Mouse (Mus musculus) liver, embryonic 12.5 days (tissue): ENCODE results near the gene Fbxl19. TPM values are rescaled to one million over a fixed set of nuclear protein-coding genes. Genes with fewer than 3 reads are reported as not detected.

Experiments
- ATAC-seq: fragments of 200-750 bp; cut with Nextera tagmentation; 2 replicates; pipeline ENCODE4 v1.8.0; 2017; ENCODE audit warnings: moderate number of reproducible peaks, mild to moderate bottlenecking, moderate library complexity
- H3K27ac ChIP-seq: fragments of 300-500 bp; sonication (generic); 2 replicates; pipeline ENCODE4 v1.5.1; 2016; ENCODE audit warnings: mild to moderate bottlenecking
- H3K27me3 ChIP-seq: fragments of 300-500 bp; sonication (generic); replicated peaks from 2 replicates; pipeline ENCODE4 v1.6.1; 2016; ENCODE audit warnings: mild to moderate bottlenecking, moderate library complexity
- H3K36me3 ChIP-seq: fragments of 300-500 bp; sonication (generic); 2 replicates; pipeline ENCODE4 v1.6.1; 2016; ENCODE audit warnings: mild to moderate bottlenecking, moderate library complexity
- H3K4me1 ChIP-seq: fragments of 300-500 bp; sonication (generic); 2 replicates; pipeline ENCODE4 v1.6.1; 2016
- H3K4me2 ChIP-seq: fragments of 300-500 bp; sonication (generic); 2 replicates; pipeline ENCODE4 v1.6.1; 2016; ENCODE audit warnings: mild to moderate bottlenecking, moderate library complexity
- H3K4me3 ChIP-seq: fragments of 300-500 bp; sonication (generic); 2 replicates; pipeline ENCODE4 v1.5.1; 2016; ENCODE audit warnings: mild to moderate bottlenecking, moderate library complexity
- H3K9ac ChIP-seq: fragments of 300-500 bp; sonication (generic); 2 replicates; pipeline ENCODE4 v1.6.1; 2016; ENCODE audit warnings: mild to moderate bottlenecking, moderate library complexity
- H3K9me3 ChIP-seq: fragments of 300-500 bp; sonication (generic); replicated peaks from 2 replicates; pipeline ENCODE4 v1.6.1; 2016; ENCODE audit warnings: mild to moderate bottlenecking, moderate library complexity
- WGBS: fragments of 180-500 bp; shearing (Covaris S2); methylation state at CpG from one replicate; pipeline ENCODE4 v1.1.7; 2016; ENCODE audit not compliant: insufficient replicate concordance; 5-methylcytosine and 5-hydroxymethylcytosine counted together
- polyA plus RNA-seq: library from polyadenylated mRNA; unstranded; fragments of >200 nt; fragmentation: Nextera tagmentation; extraction: Ambion mirVana; gene quantifications from 2 replicates; pipeline ENCODE4 v1.2.1, GENCODE M21; 2016

The Fbxl19 gene
- polyA plus RNA-seq, 1 experiment from 2014 or later: 3.7 TPM

DNA sequence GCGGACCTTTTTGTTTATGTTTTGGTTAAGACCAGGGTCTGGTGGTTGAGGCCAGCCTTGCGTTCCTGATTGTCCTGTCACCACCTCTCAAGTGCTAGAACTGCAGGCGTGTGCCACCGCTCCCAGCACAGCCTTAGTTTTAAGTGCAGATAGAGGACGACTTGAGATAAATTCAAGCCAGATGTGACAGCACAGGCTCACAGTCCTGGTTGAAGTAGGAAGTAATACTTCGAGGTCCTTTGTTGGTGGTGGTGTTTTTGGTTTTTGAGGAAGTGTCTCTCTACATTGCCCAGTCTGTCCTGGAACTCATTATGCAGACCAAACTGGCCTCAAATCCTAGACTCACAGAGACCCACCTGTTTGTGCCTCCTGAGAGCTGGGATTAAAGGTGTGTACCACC lies 15.4 kb downstream of the Fbxl19 start:
- no peak for ATAC-seq
- Histone ChIP-seq H3K4me3 (no peak overlapping the region), H3K9me3 (no peaks in the 10 kb centered on the region), H3K4me2 (no peak overlapping the region), H3K9ac (0 out of 2 replicates have a peak overlapping the region, but pooled peaks have one; percentile 9), H3K27ac (peak overlapping the region; percentile 7; the same call in 1 of the 2 replicates), H3K36me3 (peaks cover 51% of the 10 kb centered on the region), H3K4me1 (peaks cover 17% of the 10 kb centered on the region), H3K27me3 (no peaks in the 10 kb centered on the region)
- WGBS: 27% methylated on average over 6 of the region's 6 CpGs

DNA sequence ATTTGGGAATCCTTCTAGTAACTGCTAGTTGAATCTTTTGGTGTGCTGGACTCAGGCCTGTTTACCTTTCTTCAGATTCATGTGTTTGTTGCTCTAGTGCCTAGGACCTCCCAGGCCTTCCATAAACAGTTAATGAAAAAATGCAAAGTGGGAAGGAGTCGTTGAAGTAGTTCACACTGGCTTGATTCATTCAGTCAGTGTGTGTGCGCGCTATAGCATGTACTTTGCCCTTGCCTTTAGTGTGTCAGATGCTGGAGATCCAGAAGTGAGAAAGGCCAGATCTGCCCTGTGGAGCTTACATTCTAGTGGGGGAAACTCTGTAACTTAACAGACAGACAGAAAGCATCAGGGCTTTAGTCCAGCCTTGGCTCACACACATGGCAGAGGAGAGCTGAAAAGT lies 16.1 kb downstream of the Fbxl19 start:
- Histone ChIP-seq H3K27me3 (no peaks in the 10 kb centered on the region), H3K36me3 (peaks cover 49% of the 10 kb centered on the region)
- 80% methylated on average over 3 of the region's 3 CpGs for WGBS

DNA sequence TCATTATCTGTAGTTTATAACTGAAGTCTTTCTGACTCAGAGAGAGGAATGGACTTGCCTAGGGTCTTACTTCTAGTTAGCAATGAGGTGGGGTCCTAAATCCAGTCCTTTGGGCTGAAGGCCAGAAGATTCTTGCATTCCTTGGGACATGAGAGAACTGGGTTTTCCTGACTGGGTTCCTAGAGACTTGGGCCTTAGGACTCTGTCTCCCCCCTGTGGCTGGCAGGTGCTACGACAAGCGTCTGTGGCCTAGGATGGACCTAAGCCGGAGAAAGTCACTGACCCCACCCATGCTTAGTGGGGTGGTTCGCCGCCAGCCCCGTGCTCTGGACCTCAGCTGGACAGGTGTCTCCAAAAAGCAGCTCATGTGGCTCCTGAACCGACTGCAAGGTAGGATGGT lies 16.7 kb downstream of the Fbxl19 start:
- no peak overlapping the region for H3K9ac ChIP-seq
- no peaks in the 10 kb centered on the region for H3K27me3 ChIP-seq
- WGBS: 19% methylated on average over 7 of the region's 7 CpGs
- H3K27ac ChIP-seq: no peak overlapping the region
- peak; percentile 59; the same call in 1 of the 2 replicates for ATAC-seq
- no peak overlapping the region for H3K4me2 ChIP-seq
- H3K36me3 ChIP-seq: peaks cover 55% of the 10 kb centered on the region
- H3K9me3 ChIP-seq: no peaks in the 10 kb centered on the region
- peaks cover 26% of the 10 kb centered on the region for H3K4me1 ChIP-seq
- no peak overlapping the region for H3K4me3 ChIP-seq

More for the DNA sequence above, 16.1 kb downstream of the Fbxl19 start:
- Histone ChIP-seq H3K4me3 (no peak overlapping the region), H3K9ac (no peak overlapping the region), H3K9me3 (no peaks in the 10 kb centered on the region), H3K27ac (no peak overlapping the region), H3K4me2 (no peak overlapping the region), H3K4me1 (peaks cover 20% of the 10 kb centered on the region)
- no peak for ATAC-seq

DNA sequence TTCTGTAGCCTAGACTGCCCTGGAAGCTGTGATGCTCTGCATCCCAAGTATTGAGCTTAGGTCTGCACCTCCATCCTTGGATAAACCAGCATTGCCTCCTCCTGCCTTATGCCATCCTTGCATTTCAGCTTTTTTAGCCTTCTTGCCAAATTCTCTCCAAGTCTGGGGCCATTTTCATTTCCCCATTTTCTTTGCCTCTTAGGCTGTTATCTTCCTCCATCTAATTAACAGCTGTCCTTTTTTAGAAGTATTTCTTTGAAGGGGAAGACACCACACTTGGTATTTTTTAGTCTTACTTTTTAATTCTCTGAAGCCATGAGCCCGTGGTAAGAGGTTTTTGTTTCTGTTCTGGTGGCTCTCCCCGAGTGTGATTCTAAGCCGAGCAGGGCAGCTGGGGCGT lies 19.3 kb downstream of the Fbxl19 start:
- no peak overlapping the region for H3K27ac ChIP-seq

DNA sequence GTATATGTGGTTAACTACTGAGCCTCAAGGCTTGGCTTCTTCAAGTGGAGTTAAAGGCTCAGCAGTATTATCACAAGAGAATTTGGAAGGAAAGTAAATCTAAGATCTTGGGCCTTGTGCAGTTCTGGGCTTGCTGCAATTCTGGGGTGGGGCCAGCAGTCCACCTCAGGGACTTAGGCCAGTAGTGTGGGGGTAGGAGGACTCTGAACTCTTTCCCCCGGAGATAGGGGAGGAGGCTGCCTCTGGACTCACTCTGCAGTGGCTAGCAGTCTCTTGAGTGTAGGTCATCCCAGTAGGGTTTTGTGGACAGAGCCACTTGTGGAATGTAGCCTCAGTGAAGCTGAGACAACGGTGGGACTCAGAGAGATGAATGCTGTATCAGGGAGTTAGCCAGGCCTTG lies 21.4 kb downstream of the Fbxl19 start:
- no peak for ATAC-seq
- H3K27ac ChIP-seq: peak overlapping the region; percentile 96
- H3K9ac ChIP-seq: no peak overlapping the region
- H3K4me3 ChIP-seq: no peak overlapping the region
- no peak overlapping the region for H3K4me2 ChIP-seq
- H3K36me3 ChIP-seq: peaks cover 54% of the 10 kb centered on the region
- no peaks in the 10 kb centered on the region for H3K27me3 ChIP-seq
- peaks cover 58% of the 10 kb centered on the region for H3K4me1 ChIP-seq
- H3K9me3 ChIP-seq: no peaks in the 10 kb centered on the region
- WGBS: 74% methylated on average over 2 of the region's 2 CpGs

More for the DNA sequence above, 19.3 kb downstream of the Fbxl19 start:
- ATAC-seq: no peak
- H3K27me3 ChIP-seq: no peaks in the 10 kb centered on the region
- H3K4me3 ChIP-seq: no peak overlapping the region
- H3K4me1 ChIP-seq: peaks cover 52% of the 10 kb centered on the region
- WGBS: 83% methylated on average over 4 of the region's 4 CpGs
- H3K9ac ChIP-seq: no peak overlapping the region
- no peak overlapping the region for H3K4me2 ChIP-seq
- no peaks in the 10 kb centered on the region for H3K9me3 ChIP-seq
- peaks cover 54% of the 10 kb centered on the region for H3K36me3 ChIP-seq

DNA sequence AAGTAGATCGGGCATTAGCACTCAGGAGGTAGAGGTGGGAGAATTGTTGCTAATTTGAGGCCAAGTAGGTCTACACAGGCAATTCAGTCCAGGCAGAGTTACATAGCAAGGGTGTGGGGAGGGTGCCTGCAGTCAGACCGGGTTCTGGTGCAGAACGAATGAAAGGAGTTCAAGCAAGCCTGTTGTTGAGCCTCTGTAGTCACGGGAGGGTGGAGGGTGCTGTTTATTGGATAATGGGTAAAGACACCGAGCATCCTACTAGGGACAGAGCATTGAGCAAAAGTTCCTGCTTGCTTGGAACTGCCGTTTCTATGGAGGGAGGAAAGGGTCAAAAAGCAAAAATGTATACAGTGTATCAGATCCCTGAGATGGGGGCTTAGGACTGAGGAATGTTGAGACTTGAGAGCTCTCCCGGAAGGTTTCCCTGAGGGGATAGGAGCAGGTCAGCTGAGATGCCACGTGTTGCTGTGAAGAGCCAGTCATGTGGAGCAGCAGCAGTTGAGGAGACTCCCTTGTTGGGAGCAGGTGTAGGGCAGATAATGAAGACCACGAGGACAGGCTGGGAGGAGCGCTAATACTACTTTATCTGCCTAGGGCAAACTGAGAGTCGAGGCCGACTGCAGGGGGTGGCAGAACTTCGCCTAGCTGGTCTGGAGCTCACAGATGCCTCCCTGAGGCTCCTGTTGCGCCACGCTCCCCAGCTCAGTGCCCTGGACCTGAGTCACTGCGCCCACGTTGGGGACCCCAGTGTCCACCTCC lies 22.7 kb downstream of the Fbxl19 start:
- Histone ChIP-seq H3K36me3 (peaks cover 49% of the 10 kb centered on the region), H3K4me3 (peak overlapping the region; percentile 67), H3K27ac (peak overlapping the region; percentile 96), H3K4me2 (peak overlapping the region; percentile 86), H3K9me3 (no peaks in the 10 kb centered on the region), H3K27me3 (no peaks in the 10 kb centered on the region), H3K9ac (peak overlapping the region; percentile 76), H3K4me1 (peaks cover 68% of the 10 kb centered on the region)
- WGBS: 31% methylated on average over 17 of the region's 17 CpGs
- ATAC-seq: peak; percentile 94

DNA sequence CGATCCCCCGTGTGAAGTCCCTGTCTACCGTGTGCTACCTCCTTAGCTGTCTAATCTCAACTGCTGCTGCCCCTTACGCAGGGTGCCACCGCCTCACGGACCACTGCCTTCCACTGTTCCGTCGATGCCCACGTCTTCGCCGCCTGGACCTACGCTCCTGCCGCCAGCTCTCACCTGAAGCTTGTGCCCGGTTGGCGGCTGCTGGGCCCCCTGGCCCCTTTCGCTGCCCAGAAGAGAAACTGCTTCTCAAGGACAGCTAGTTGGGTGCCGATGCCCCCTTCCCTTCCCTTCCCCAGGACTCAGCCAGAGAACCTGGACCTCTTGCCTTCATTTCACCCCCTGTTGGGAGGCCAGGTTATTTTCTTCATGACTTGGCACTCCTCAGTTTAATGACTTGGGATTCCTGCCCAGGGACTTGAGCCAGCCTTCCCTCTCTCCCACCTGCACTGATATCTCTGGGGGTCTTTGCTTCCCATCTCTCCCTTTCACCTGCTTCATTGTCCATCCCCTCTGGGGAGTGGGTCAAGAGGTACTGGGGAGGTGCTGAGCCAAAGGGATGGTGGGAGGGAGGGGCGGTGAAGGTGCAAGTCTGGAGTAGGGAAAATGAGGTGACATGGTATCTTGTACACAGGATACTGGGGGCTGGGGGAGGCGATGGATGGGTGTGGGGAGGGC lies 23.5 kb downstream of the Fbxl19 start:
- H3K9ac ChIP-seq: peak overlapping the region; percentile 76
- H3K4me2 ChIP-seq: peak overlapping the region; percentile 86
- peak overlapping the region; percentile 67 for H3K4me3 ChIP-seq
- ATAC-seq: peak; percentile 53
- peaks cover 44% of the 10 kb centered on the region for H3K36me3 ChIP-seq
- peak overlapping the region; percentile 96 for H3K27ac ChIP-seq
- no peaks in the 10 kb centered on the region for H3K9me3 ChIP-seq
- peaks cover 73% of the 10 kb centered on the region for H3K4me1 ChIP-seq
- H3K27me3 ChIP-seq: no peaks in the 10 kb centered on the region
- WGBS: 52% methylated on average over 19 of the region's 19 CpGs

DNA sequence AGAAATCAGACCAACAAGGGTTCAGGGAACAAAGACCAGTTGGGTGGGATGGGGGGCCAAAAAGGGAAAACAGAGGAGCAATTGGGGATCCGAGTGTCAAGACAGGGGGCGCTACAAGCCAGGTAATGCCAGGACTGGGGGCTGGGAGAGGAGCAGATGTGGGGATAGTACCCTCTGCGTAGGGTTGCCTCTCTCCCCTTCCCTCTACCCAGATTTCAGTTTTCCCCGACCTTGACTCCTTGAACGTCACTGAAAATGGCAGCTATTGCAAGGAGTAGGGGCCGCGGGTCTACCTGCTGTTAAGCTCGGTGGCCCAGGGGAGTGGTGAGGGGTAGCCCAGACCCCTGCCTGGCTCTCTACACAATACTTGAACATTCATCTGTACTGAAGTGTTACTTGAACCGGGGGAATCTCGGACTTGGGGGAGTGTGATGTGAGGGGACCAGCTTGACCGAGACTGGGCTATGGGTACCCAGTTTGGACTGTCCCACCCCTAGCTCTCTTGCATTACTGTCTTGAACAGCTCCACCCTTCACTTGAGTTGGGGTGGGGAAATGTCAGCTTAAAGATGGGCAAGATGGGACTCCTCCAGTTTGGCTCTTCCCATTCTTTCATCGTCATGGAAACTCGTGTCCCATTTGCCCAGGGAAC lies 24.1 kb downstream of the Fbxl19 start:
- H3K4me1 ChIP-seq: peaks cover 75% of the 10 kb centered on the region
- 52% methylated on average over 13 of the region's 13 CpGs for WGBS
- no peaks in the 10 kb centered on the region for H3K9me3 ChIP-seq
- no peaks in the 10 kb centered on the region for H3K27me3 ChIP-seq
- peak overlapping the region; percentile 86 for H3K4me2 ChIP-seq
- peak overlapping the region; percentile 96 for H3K27ac ChIP-seq
- peaks cover 40% of the 10 kb centered on the region for H3K36me3 ChIP-seq
- H3K4me3 ChIP-seq: peak overlapping the region; percentile 67
- H3K9ac ChIP-seq: peak overlapping the region; percentile 81
- no peak; the same call in 1 of the 2 replicates for ATAC-seq

DNA sequence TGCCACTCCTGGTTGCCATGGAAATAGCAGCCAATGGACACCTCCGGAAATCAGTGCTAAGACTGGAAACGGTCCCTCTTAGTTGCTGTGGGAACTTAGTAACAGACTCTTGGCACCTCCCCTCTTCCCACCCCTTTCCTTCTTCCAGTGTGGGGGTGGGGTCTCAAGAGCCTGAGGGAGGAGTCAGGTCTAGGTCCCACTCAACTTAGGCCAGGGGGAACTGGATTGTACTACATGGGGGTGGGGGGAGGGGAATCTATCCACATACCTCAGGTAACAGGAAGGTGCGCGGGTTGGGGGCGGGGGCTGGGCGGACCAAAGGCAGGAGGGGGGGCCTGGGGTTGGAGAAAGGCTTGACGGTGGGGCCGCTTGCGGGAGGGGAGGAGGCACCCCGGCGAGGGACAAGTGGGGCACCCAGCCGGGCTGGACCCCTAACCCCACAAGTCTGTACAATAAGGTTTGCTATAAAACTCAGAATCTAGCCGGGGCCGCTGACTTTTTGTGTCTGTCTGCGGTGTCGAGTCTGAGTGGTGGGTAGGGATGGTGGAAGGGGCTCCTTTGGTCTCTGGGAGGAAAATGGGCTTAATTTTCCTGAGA lies 24.8 kb downstream of the Fbxl19 start:
- peaks cover 34% of the 10 kb centered on the region for H3K36me3 ChIP-seq
- H3K9me3 ChIP-seq: no peaks in the 10 kb centered on the region
- H3K4me3 ChIP-seq: peak overlapping the region; percentile 67
- H3K27me3 ChIP-seq: no peaks in the 10 kb centered on the region
- peak overlapping the region; percentile 86 for H3K4me2 ChIP-seq
- peak; percentile 3 for ATAC-seq
- H3K9ac ChIP-seq: peak overlapping the region; percentile 81
- peaks cover 81% of the 10 kb centered on the region for H3K4me1 ChIP-seq
- WGBS: 2% methylated on average over 16 of the region's 16 CpGs
- H3K27ac ChIP-seq: peak overlapping the region; percentile 83

DNA sequence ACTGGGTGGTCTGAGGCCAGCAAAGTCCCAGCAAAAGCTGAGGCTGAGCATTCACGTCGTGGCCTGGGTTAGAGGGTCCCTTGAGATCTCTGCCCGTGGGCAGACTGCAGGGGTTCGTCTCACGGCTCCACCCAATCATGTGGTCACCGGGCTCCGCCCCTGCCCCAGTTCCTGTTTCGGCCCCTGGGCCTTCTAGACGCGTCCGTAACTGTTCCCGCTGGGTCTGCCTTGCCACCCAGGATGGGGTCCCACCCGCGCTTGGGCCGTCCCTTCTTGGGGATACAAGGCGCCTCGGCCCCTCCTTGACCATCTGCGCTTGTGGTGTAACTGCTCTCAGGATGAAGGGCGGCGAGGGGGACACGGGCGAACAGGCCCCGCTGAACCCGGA lies 25.3 kb downstream of the Fbxl19 start, which contains the start of gene Orai3:
Orai3 (plus strand) TSS at position 165 of the 388 bp plus-strand sequence.
- Histone ChIP-seq H3K4me2 (peak within 1 kb of the TSS; percentile 86), H3K4me3 (peak within 1 kb of the TSS; percentile 67)

DNA sequence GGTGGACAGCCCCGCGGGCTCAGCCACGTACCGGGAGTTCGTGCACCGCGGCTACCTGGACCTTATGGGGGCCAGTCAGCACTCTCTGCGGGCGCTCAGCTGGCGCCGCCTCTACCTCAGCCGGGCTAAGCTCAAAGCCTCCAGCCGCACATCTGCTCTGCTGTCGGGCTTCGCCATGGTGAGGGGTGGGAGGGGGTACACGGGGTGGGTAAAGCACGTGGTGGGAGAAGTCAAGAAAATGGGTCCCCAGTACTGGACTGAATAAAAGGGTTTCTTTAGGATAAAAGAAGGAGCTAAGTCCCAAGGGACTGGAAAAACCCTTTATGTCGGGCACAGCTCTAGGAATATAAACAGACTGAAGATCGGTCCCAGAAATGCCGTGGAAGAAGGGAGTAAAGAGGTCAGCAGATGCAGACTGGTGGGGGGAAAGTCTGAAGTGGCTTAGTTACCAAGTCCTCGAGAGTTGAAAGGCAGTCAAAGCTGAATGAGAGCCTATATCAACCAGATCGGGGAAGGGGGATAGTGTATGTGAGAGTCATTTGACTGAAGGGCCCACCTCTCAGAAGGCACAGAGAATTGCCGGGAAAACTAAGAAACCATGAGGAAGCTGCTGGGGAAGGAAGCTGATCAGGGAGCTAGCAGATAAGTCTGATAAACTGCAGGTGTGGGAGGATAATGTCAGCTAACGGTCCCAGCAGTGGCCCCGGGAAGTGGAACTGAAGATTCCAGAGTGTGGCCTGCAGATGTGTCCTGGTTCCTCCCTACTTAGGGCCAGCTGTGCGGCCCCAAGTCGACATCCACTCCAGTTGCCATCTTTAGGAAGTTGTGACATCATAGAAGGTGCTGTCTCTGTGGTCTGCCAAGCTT lies 25.9 kb downstream of the Fbxl19 start:
- Histone ChIP-seq H3K9me3 (no peaks in the 10 kb centered on the region), H3K4me3 (peak overlapping the region; percentile 67), H3K4me2 (peak overlapping the region; percentile 86), H3K9ac (peak overlapping the region; percentile 81), H3K27ac (peak overlapping the region; percentile 83), H3K27me3 (no peaks in the 10 kb centered on the region), H3K36me3 (peaks cover 29% of the 10 kb centered on the region), H3K4me1 (peaks cover 89% of the 10 kb centered on the region)
- WGBS: 1% methylated on average over 27 of the region's 27 CpGs
- no peak for ATAC-seq

More for the DNA sequence above, 25.3 kb downstream of the Fbxl19 start, which contains the start of gene Orai3:
- Histone ChIP-seq H3K9me3 (no peaks in the 10 kb centered on the region), H3K9ac (peak within 1 kb of the TSS; percentile 81), H3K4me1 (peaks cover 87% of the 10 kb centered on the region), H3K27me3 (no peaks in the 10 kb centered on the region), H3K36me3 (peaks cover 29% of the 10 kb centered on the region), H3K27ac (peak within 1 kb of the TSS; percentile 96)
- under 1% methylated on average over 24 of the region's 24 CpGs for WGBS
- peak; percentile 25 for ATAC-seq
